Mouse (Mus musculus) bone marrow, adult 2 months (tissue): ENCODE results near the gene Dtx4.

Experiments used
- CTCF ChIP-seq: fragments of 200-500 bp; IDR thresholded peaks from 2 replicates; pipeline ENCODE4 v1.5.1; 2011; ENCODE audit warnings: low read length, control low read depth; ENCODE audit not compliant: control insufficient read depth, insufficient read depth
- POLR2A ChIP-seq: fragments of 200-500 bp; IDR thresholded peaks from 2 replicates; pipeline ENCODE4 v1.6.1; 2011; ENCODE audit warnings: low read depth, mild to moderate bottlenecking, control low read depth, low read length, borderline replicate concordance; ENCODE audit not compliant: control insufficient read depth

DNA sequence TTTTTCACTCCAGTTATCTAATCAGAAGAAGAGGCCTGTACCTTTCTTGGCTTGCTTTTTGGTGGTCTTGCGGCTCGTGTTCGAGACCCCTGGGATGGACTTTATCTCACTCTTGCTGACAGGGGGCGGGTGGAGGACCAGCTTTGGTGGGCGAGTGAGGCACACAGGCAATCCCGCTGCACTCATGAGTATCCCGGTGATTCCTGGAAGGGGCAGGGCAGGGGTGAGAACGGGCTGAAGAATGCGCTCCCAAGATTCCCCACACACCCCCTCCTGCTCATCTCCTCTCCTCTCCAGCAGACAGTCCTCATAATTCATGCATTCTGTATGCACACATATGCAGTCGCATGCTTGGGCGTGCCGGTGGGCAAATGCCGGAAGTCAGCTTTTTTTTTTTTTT is 16.0 kb downstream of the Dtx4 start:
- TF ChIP-seq CTCF (no peak), POLR2A (no peak)
